Mouse (Mus musculus) heart, embryonic 10.5 days (tissue): Measurements from ENCODE around the gene Aloxe3. TPM values are rescaled to one million over a fixed set of nuclear protein-coding genes. Genes with fewer than 3 reads are reported as not detected.

Experiments used
- DNase-seq: peaks from one replicate; pipeline ENCODE4 v3.0.0-alpha.2; 2017; ENCODE audit warnings: low spot score
- H3K27ac ChIP-seq: fragments of 300-500 bp; sonication (generic); 2 replicates; pipeline ENCODE4 v1.5.1; 2016; ENCODE audit warnings: mild to moderate bottlenecking
- H3K27me3 ChIP-seq: fragments of 300-500 bp; sonication (generic); 2 replicates; pipeline ENCODE4 v1.6.1; 2016; ENCODE audit warnings: mild to moderate bottlenecking; ENCODE audit not compliant: poor library complexity, insufficient read depth, severe bottlenecking
- H3K36me3 ChIP-seq: fragments of 300-500 bp; sonication (generic); 2 replicates; pipeline ENCODE4 v1.6.1; 2016; ENCODE audit warnings: mild to moderate bottlenecking, moderate library complexity
- H3K4me1 ChIP-seq: fragments of 300-500 bp; sonication (generic); 2 replicates; pipeline ENCODE4 v1.6.1; 2016; ENCODE audit warnings: mild to moderate bottlenecking
- H3K4me3 ChIP-seq: fragments of 300-500 bp; sonication (generic); 2 replicates; pipeline ENCODE4 v1.5.1; 2016; ENCODE audit warnings: mild to moderate bottlenecking, moderate library complexity
- H3K9me3 ChIP-seq: fragments of 300-500 bp; sonication (generic); 2 replicates; pipeline ENCODE4 v1.6.1; 2016; ENCODE audit warnings: mild to moderate bottlenecking, moderate library complexity
- WGBS: fragments of 180-500 bp; shearing (Covaris S2); methylation state at CpG from one replicate; pipeline ENCODE4 v1.1.7; 2016; 5-methylcytosine and 5-hydroxymethylcytosine counted together
- polyA plus RNA-seq: library from polyadenylated mRNA; unstranded; fragments of >200 nt; fragmentation: Nextera tagmentation; extraction: Ambion mirVana; gene quantifications from 2 replicates; pipeline ENCODE4 v1.2.1, GENCODE M21; 2016

The Aloxe3 gene
- polyA plus RNA-seq, 1 experiment from 2014 or later, result 0.25 TPM

DNA sequence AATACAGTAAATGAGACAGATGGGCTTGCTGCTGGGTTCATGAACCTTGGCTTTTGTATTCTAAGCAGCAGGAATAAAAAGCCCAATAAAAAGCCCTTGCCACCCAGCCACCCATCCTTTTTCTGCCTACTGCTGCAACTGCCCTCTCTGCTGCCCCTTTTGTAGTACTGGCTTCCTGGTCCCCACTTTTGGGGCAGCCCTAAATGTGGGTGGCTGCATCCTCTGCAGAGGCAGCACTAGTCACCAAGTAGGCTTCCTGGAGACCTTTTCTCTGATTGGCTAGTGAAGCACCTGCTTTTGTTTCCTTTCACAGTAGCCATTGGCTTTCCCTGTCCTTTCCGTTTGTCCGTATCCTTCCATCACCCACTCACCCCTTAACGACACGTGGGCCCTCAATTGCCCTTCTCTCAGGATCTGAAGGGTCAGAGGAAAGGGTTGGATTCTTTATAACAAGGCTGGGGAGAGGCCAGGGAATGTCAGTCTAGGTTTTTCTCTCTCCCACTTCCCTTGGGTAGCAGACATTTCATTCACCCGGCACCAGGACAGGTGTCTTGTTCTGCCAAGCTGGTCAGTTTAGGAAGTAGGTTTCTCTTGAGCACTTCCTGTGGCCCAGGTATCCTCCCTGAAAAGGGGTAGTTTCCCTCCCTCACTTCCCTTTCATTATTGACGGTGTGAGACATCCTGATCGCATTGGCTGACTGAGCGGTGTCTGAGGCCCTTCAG lies 27.5 kb upstream of the Aloxe3 start:
- no peak for DNase-seq
- peak overlapping the region; percentile 73 for H3K4me3 ChIP-seq
- peak overlapping the region; percentile 90 for H3K27ac ChIP-seq
- no peaks in the 10 kb centered on the region for H3K27me3 ChIP-seq
- 27% methylated on average over 8 of the region's 8 CpGs for WGBS
- H3K4me1 ChIP-seq, result peaks cover 56% of the 10 kb centered on the region
- no peaks in the 10 kb centered on the region for H3K9me3 ChIP-seq
- H3K36me3 ChIP-seq, result peaks cover 28% of the 10 kb centered on the region

DNA sequence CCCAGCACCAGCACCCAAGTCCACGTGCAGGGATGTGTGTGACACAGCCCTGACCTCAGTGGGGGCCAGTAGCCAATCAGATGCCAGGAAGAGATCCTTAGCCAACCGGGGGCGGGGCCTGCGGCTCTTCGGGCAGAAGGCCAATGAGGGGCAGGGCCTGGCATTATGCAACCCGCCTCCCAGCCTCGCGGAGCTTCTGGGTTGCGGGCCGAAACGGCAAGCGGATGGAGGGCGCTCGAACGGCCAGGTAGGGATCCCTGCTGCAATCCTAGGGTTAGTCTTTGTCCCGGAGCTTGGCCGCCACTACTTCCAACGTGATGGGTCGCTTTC lies 27.0 kb upstream of the Aloxe3 start:
- peak; percentile 98 for DNase-seq
- Histone ChIP-seq H3K4me3 (peak overlapping the region; percentile 73), H3K9me3 (no peaks in the 10 kb centered on the region), H3K27ac (peak overlapping the region; percentile 90), H3K36me3 (peaks cover 34% of the 10 kb centered on the region), H3K4me1 (peaks cover 56% of the 10 kb centered on the region), H3K27me3 (no peaks in the 10 kb centered on the region)
- WGBS, result under 1% methylated on average over 19 of the region's 19 CpGs

DNA sequence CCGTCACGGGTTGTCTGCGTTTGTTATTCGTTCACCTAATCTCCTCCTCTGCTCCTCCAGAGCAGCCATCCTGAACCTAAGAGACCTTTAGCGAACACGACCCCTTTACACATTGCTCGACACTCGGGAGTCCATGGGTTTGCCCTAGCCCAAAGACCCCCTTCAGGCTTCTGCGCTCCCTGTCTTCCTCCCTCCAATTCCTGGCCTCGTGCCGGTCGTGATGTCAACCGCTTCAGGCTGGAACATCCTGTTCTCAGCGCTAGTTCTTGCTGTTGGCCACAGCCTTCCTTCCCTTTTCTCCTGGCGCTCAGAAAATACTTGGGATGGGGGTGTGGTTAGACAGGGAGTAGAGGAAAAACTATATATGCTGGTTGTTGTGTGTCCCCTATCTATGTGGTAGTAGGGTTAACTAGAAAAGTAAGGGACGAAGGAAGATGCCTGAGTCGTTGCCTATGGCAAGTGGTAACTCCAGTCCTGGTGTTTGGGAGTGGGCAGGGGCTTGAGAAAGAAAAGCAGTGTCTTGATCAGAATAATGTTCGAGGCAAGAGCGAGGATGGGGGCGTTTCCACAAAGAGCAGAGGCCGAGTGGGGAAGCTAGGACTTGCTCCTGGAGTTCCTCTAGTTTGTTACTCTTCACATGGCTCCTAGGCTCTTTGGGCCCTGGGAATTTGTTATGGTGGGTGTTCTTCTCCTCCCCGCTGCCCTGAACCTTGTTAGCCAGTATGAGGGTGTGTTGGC lies 26.4 kb upstream of the Aloxe3 start:
- H3K4me3 ChIP-seq, result peak overlapping the region; percentile 73
- H3K27me3 ChIP-seq, result no peaks in the 10 kb centered on the region
- 2% methylated on average over 22 of the region's 22 CpGs for WGBS
- peaks cover 56% of the 10 kb centered on the region for H3K4me1 ChIP-seq
- H3K27ac ChIP-seq, result peak overlapping the region; percentile 90
- H3K9me3 ChIP-seq, result no peaks in the 10 kb centered on the region
- H3K36me3 ChIP-seq, result peaks cover 40% of the 10 kb centered on the region
- no peak for DNase-seq

DNA sequence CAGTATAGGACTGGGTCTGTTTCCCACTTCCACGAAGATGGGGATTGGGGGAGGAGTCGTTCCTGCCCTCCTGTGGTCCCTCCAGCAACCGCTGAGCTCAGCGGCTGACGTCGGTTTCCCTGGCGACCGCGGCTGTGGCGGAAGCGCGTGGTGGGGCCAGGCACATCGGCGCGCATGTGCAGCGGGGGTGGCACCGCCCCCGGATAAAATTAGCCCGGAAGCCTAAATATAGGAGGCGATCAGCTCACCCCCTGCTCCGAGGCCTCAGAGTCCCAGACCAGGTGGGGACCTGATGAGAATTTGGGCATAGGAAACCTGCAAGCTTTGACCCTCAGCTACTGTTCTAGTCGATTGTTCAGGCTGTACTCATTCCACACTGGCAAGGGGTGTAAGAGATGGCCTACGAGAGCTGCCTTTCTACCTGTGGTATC lies 25.8 kb upstream of the Aloxe3 start:
- under 1% methylated on average over 23 of the region's 23 CpGs for WGBS
- peak overlapping the region; percentile 90 for H3K27ac ChIP-seq
- H3K36me3 ChIP-seq, result peaks cover 46% of the 10 kb centered on the region
- DNase-seq, result peak; percentile 96
- H3K27me3 ChIP-seq, result no peaks in the 10 kb centered on the region
- peak overlapping the region; percentile 73 for H3K4me3 ChIP-seq
- peaks cover 56% of the 10 kb centered on the region for H3K4me1 ChIP-seq
- H3K9me3 ChIP-seq, result no peaks in the 10 kb centered on the region

DNA sequence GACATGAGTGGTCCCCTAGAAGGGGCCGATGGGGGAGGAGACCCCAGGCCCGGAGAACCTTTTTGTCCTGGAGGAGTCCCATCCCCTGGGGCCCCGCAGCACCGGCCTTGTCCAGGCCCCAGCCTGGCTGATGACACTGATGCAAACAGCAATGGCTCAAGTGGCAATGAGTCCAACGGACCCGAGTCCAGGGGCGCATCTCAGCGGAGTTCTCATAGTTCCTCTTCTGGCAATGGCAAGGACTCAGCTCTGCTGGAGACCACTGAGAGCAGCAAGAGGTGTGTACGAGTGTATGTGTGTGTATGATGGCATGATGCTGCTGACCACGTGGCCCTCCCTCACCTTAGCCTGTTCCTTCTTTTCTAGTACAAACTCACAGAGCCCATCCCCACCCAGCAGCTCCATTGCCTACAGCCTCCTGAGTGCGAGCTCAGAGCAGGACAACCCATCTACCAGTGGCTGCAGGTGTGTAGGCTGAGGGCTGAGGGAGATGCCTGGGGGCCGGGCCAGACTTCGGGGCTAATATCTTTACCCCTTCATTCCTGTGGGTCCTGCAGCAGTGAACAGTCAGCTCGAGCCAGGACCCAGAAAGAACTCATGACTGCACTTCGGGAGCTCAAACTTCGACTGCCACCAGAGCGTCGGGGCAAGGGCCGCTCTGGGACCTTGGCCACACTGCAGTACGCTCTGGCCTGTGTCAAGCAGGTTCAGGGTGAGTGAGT lies 24.9 kb upstream of the Aloxe3 start:
- WGBS, result 89% methylated on average over 20 of the region's 20 CpGs
- DNase-seq, result no peak
- Histone ChIP-seq H3K36me3 (peaks cover 54% of the 10 kb centered on the region), H3K27ac (peak overlapping the region; percentile 90), H3K4me3 (peak overlapping the region; percentile 73), H3K27me3 (no peaks in the 10 kb centered on the region), H3K9me3 (no peaks in the 10 kb centered on the region), H3K4me1 (peaks cover 54% of the 10 kb centered on the region)

DNA sequence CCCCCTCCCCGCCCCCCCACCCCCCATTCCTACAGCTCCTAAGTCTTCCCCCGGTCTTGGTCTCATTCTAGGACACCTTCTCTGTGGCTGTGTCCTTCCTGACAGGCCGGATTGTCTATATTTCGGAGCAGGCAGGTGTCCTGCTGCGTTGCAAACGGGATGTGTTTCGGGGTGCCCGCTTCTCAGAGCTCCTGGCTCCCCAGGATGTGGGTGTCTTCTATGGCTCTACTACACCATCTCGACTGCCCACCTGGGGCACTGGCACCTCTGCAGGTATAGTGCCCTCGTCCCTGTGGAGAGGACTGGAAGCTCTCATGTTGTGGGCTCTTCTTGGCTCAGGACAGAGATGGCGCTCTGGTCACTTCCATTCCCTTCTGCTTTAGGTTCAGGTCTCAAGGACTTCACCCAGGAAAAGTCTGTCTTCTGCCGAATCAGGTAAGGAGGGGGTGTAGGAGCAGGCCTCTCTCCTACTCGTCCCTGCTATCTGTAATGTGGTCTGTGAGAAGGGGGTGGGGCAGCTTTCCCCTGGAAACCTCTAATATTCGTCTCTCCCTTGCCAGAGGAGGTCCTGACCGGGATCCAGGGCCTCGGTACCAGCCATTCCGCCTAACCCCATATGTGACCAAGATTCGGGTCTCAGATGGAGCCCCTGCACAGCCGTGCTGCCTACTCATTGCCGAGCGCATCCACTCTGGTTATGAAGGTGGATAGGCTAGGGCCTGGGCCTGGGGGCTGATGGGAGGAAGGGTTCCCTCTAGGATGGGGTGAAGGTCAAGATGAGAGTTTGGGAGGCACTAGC lies 23.9 kb upstream of the Aloxe3 start:
- Histone ChIP-seq H3K27me3 (no peaks in the 10 kb centered on the region), H3K36me3 (peaks cover 64% of the 10 kb centered on the region), H3K27ac (no peak overlapping the region), H3K9me3 (no peaks in the 10 kb centered on the region), H3K4me1 (peaks cover 44% of the 10 kb centered on the region), H3K4me3 (no peak overlapping the region)
- WGBS, result 84% methylated on average over 21 of the region's 21 CpGs
- DNase-seq, result no peak

DNA sequence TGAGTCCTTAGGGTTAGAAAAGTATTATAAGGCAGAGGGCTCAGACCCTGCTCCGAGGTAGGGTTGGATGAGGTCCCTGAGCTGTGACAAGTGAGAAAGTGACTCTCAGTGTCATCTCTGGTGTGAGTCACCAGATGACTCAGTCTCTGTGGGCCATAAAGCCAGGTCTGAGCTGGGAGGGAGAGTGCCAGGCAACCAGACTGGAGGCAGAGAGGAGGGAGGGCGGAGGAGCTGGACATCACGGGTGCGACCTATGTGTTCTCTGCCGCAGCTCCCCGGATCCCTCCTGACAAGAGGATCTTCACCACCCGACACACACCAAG lies 23.3 kb upstream of the Aloxe3 start:
- Histone ChIP-seq H3K4me1 (peaks cover 42% of the 10 kb centered on the region), H3K27ac (no peak overlapping the region), H3K4me3 (no peak overlapping the region), H3K9me3 (no peaks in the 10 kb centered on the region), H3K36me3 (peaks cover 70% of the 10 kb centered on the region), H3K27me3 (no peaks in the 10 kb centered on the region)
- 94% methylated on average over 7 of the region's 7 CpGs for WGBS
- no peak for DNase-seq

DNA sequence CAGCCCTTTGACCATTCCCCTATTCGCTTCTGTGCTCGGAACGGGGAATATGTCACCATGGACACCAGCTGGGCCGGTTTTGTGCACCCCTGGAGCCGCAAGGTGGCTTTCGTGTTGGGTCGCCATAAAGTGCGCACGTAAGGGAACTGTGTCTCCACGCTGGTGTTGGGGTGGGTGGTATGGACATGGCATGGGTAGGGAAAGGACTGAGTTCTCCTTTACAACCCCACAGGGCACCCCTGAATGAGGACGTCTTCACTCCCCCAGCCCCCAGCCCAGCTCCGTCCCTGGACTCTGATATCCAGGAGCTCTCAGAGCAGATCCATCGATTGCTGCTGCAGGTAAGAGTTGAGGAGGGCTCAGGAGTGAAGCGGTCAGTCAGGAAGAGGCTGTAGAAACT lies 22.6 kb upstream of the Aloxe3 start:
- H3K36me3 ChIP-seq, result peaks cover 78% of the 10 kb centered on the region
- no peak overlapping the region for H3K4me3 ChIP-seq
- 94% methylated on average over 14 of the region's 14 CpGs for WGBS
- no peak overlapping the region for H3K27ac ChIP-seq
- H3K9me3 ChIP-seq, result no peaks in the 10 kb centered on the region
- DNase-seq, result no peak
- peaks cover 36% of the 10 kb centered on the region for H3K4me1 ChIP-seq
- H3K27me3 ChIP-seq, result no peaks in the 10 kb centered on the region

DNA sequence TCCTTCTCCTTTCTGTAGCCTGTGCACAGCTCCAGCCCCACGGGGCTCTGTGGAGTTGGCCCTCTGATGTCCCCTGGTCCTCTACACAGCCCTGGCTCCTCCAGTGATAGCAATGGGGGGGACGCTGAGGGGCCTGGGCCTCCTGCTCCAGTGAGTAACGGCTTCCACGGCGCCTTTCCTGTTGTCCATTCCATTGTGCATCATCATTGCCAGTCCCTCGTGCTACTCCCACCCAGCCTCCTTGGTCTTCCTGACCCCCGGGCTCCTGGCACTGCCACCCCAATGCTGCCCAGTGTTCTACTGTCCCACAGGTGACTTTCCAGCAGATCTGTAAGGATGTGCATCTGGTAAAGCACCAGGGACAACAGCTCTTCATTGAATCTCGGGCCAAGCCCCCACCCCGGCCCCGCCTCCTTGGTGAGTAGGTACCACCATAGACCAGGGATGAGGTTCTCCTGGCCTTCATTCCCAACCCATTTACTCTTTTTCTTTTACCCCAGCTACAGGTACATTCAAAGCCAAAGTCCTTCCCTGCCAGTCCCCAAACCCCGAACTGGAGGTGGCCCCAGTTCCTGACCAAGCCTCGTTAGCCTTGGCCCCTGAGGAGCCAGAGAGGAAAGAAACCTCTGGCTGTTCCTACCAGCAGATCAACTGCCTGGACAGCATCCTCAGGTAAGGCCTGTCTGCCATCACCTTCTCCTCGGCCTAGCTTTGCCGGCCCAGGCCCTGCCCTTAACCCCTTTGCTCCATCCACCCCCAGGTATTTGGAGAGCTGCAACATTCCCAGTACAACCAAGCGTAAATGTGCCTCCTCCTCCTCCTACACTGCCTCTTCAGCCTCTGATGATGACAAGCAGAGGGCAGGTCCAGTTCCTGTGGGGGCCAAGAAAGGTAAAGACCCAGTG lies 21.9 kb upstream of the Aloxe3 start:
- Histone ChIP-seq H3K27me3 (no peaks in the 10 kb centered on the region), H3K27ac (no peak overlapping the region), H3K36me3 (peaks cover 84% of the 10 kb centered on the region), H3K9me3 (no peaks in the 10 kb centered on the region), H3K4me3 (0 out of 2 replicates have a peak overlapping the region, but pooled peaks have one; percentile 3), H3K4me1 (peaks cover 29% of the 10 kb centered on the region)
- WGBS, result 85% methylated on average over 15 of the region's 15 CpGs
- DNase-seq, result no peak

DNA sequence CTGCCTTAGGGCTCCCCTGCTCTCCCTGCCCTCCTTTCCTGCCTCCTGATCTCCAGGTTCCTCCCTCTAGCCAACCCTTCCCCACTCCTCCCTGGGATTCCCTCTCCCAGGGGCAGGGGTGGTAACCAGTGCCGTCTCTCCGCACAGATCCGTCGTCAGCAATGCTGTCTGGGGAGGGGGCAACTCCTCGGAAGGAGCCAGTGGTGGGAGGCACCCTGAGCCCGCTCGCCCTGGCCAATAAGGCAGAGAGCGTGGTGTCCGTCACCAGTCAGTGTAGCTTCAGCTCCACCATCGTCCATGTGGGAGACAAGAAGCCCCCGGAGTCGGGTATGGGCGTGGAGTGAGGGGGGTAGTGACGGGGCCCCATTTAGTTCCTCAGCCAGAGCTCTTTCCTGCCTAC lies 21.2 kb upstream of the Aloxe3 start:
- DNase-seq, result no peak
- H3K4me1 ChIP-seq, result peaks cover 28% of the 10 kb centered on the region
- H3K4me3 ChIP-seq, result 0 out of 2 replicates have a peak overlapping the region, but pooled peaks have one; percentile 3
- no peaks in the 10 kb centered on the region for H3K9me3 ChIP-seq
- H3K27me3 ChIP-seq, result no peaks in the 10 kb centered on the region
- H3K27ac ChIP-seq, result no peak overlapping the region
- WGBS, result 90% methylated on average over 14 of the region's 14 CpGs
- H3K36me3 ChIP-seq, result peaks cover 91% of the 10 kb centered on the region

DNA sequence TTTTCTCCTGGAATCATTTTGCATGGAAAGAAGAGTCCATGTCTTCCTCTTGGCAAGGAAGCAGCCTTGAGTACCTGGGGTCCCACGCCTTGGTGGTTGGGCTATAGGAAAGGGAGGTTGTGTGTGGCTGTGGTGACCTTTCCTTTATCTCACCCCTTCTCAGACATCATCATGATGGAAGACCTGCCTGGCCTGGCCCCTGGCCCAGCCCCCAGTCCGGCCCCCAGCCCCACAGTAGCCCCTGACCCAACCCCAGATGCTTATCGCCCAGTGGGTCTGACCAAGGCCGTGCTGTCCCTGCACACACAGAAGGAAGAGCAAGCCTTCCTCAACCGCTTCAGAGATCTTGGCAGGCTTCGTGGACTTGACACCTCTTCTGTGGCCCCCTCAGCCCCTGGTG lies 20.5 kb upstream of the Aloxe3 start:
- H3K36me3 ChIP-seq, result peaks cover 93% of the 10 kb centered on the region
- no peaks in the 10 kb centered on the region for H3K9me3 ChIP-seq
- H3K27me3 ChIP-seq, result no peaks in the 10 kb centered on the region
- H3K4me1 ChIP-seq, result peaks cover 24% of the 10 kb centered on the region
- no peak for DNase-seq
- WGBS, result 84% methylated on average over 6 of the region's 6 CpGs
- no peak overlapping the region for H3K4me3 ChIP-seq
- no peak overlapping the region for H3K27ac ChIP-seq

DNA sequence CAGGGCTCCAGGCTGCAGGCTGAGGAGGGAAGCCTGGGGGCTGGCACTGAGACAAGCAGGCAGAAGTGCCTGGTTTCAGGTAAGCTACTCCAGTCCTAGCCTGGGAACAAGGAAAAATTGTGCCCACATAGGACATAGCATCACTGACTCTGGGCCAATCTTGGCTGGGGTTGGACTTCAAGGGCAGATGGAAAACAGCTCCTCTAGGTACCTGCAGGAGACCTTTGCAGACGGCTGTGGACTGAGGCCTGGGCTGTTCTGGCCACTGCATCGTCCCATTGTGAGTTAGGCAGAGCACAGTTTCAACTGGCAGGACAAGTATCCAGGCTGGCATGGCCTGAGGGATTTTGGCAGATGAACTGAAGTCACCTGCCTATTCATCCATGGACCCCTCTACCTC lies 19.9 kb upstream of the Aloxe3 start:
- 84% methylated on average over 2 of the region's 2 CpGs for WGBS
- Histone ChIP-seq H3K36me3 (peaks cover 88% of the 10 kb centered on the region), H3K27me3 (no peaks in the 10 kb centered on the region), H3K4me3 (no peak overlapping the region), H3K9me3 (no peaks in the 10 kb centered on the region), H3K27ac (no peak overlapping the region), H3K4me1 (peaks cover 19% of the 10 kb centered on the region)
- no peak for DNase-seq
